Mouse (Mus musculus): ENCODE measurements around the gene Olfr263.

DNA sequence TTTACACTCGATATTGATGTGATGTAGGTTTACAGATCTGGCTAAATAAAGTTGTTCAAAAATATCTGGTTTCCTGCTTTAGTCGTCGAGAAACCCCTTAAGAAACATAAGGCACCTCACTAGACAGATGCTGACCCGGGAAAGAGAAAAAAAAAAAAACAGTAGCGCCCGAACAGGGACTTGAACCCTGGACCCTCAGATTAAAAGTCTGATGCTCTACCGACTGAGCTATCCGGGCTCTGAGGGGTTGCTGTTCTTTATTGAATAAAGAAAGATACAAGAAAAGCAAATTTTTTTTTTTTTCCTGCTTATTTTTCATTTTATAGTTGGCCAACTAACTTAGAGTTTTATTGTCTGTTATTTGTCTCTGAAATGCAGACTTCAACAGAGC is 38.5 kb downstream of the Olfr263 start:
- TF ChIP-seq CTCF (IDR thresholded peaks at IDR 0.05; ENCODE audit: low read depth, low read length) = no peak
- TF ChIP-seq EP300 (IDR thresholded peaks at IDR 0.05; ENCODE audit: insufficient read depth, low read depth, low read length) = no peak
